Mouse (Mus musculus): ENCODE results near the gene Pgap3.

DNA sequence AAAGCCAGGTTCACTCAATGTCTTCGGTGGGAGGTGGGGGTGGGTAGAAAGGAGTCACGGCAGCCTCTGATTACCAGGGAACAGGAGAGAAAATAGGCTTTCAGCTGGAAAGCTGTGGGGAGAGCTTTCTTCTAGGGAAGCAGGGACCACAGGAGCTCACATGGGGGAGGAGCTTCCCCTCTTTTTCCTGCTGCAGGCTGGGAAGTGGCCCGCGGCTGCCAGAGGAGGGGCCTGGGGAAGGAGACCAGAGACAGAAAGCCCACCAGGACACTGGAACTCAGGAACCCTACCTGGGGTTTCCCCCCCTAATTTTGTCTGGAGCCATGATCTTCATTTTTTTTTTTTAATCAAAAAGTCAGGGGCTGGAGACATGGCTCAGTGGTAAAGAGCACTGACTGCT is 59.7 kb downstream of the Pgap3 start:
- TF ChIP-seq CTCF (IDR thresholded peaks at IDR 0.05; ENCODE audit: low read depth, low read length) (no peak), POLR2A (IDR thresholded peaks at IDR 0.05; ENCODE audit: borderline replicate concordance, low read depth, low read length) (no peak)

All from bone marrow macrophage, adult 2 months (primary cell).